Mouse (Mus musculus) right cerebral cortex, postnatal 10 days (tissue): ENCODE data around the gene Nme9.
A peak's percentile ranks its signal among the peaks of the same experiment; 100 is the strongest.

Experiments
- DNase-seq, 2 experiments: peaks; one replicate each; pipeline ENCODE4 v3.0.0; 2021; ENCODE audit warnings: low spot score in 2 of 2

Nme9 gene

DNA sequence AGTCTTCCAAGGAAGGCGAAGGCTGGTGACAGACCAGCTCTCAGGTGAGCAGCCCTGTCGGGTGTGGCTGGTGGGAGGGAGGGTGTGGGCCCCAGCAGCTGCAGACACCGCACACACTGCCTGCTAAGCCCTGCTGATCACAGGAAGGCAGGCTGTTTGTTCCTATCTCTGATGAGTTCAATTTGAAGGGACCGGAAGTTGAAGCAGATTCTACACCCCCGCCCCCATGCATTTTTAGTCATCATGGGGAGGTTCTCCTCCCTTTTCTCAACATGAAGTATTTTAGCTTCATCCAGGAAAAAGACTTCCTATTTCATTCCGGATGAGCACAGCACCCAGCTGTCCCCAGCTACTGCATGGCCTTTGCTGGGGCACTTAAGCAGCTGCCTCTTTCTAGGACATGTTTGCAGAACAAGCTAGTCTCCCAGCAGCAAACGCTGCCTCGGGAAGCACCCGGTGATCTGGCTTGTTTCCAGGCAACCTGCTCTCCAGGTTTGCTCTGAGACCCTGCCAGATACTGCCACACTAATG, 28.0 kb downstream of the Nme9 start:
- peak; percentile 50 for DNase-seq

DNA sequence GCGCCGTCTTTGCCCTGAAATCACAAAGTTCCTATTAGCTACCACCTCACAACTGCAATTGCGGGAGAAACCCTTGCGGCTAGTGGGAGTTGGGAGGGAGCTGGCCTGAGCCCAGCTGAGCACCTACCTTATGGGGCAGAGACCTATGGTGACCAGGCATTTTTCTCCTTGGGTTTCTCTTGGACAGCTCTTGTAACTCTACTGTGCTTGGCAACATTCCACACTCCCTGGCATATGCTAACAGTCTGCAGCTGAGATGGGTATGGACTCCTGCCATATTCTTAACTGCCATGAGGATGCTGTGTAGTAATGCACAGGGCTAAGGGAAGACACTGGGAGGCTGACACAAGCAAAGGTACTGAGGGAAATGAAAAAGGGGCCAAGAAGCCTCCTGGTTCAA, 29.5 kb downstream of the Nme9 start:
- peak; percentile 55 to 66 for DNase-seq

DNA sequence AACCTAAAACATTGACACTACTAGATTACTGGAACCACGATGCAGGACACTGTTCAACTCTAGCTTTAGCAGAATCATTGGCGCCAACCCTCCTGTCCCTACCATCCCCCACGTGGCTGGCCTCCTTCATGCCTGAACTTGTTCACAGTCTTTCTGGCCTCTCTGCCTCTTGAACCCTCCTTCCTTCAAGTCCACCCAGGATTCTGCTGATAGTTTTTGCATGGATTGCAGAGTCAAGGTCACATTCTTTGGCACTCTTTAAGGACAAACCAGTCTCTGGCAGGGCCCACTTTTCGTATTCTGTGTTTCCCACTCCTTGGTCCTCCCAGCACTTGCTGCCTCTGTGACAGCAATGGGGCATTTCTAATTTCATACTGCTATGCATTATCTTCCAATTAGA, 31.9 kb downstream of the Nme9 start:
- DNase-seq, result no peak

DNA sequence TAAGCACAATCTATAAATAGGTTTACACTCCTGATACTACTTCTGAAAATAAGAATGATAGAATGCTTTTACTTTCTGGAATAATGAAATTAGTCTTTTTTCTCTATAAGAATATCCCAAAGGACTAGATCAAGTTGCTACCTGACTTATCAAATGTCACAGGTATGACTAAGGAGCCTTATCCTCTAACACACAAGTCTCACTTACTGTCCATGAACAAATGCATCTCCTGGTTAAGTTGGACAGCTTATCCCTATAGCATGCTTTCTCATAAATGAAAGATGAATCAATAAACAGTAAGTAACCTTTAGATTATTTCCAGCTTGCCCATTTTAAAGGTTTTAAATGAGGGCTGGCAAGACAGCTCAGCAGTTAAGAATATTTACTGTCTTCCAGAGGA, 33.4 kb downstream of the Nme9 start:
- DNase-seq, result no peak

DNA sequence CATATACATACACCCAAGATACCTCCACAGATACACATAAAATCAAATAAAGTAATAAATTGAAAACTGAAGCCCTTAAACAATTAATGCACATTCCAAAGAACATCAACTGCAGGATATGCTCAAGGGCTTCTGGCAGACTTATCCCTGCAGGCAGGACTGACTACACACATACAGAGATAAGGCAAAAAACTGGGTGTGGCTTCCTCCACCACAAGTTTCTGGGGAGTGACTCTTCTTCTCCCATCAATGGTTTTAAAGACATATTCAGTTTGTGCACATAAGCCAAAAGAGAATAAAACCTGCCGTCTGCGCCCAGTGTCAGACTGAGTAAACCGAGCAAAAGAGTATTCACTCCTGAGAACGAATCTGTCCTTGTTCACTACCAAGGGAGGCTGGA, 33.9 kb downstream of the Nme9 start:
- DNase-seq, result no peak

DNA sequence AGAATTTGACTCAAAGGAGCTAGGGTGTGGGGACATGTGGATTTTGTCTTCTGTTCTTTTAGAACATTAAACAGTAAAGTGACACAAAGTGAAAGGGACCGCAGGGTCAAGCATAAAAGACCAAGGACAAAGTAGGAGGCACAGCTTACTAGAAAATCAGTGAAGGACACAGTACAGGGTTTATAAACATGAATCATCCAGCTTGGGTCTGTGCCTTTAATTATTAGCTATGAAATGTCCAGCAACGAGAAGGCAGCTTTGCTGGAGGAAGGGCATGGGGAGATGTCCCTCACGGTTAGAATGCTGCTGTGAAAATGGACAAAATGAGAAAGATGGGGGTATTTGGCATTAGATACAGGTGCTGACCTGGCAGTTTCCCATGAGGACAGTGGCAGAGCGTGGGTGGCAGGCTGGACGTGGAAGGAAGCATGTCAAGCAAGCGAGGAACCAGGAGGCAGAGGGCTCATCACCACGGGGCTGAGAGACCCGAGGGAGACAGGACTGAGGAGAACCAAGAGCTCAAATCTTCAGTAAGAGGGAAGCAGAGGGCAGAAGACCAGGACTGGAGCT, 35.9 kb downstream of the Nme9 start:
- no peak for DNase-seq

DNA sequence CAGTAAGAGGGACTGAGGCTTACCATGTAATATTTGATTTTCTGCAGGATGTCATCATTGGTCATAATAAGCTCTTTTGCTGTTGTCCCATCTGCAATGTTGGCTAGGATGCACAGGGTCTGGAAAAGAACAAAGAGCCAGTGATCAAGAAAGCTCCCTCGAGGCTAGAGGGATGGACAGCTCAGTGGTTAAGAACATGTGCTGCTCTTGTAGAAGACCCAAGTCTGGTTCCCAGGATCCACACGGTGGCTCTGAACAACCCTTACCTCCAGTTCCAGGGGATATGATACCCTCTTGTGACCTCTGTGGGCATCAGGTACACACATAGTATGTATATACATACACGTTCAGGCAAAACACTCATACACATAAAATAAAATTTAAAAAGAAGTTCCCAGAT, 36.6 kb downstream of the Nme9 start:
- DNase-seq, result no peak

DNA sequence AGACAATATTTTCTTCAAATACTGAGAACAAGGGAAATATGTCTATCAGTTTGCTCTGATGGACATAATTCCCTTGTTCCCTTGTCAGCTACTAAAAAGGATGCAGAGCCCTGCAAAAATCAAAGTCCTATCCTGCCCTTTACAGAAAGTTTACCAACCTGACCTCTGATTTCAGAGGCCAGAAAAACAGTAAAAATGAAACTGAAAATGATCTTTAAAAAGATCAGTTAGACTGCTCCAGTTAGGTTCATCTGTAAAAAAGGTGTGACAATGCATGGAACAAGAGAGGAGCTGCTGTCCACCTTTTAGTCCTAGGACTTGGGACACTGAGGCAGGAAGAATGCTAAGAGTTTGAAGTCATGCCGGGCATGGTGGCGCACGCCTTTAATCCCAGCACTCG, 39.8 kb downstream of the Nme9 start:
- DNase-seq, result no peak

DNA sequence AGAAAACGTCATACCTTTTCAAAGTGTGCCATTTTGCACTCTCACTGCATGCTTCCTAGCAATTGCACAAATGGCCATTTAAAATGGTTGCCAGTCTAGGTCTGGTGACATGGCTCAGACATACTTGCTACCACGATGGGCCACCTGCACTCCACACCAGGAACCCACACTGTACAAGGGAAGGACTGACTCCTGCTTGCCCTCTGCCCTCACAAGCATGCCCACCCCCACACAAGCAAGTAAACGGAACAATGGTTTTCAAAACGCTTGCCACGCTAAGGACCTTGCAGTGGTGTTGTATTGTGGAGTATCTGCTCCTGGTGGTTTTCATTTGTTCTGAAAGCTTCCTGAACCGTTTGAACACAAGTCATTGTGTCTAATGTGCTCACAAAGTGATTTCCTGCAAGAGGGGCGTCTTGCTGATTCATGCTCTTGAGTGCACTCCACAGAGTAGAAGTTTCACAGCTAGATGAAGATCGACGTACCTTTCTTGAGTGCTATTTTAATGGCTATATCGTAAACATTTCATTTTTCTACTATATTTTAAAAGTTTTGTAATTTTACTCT, 41.4 kb downstream of the Nme9 start:
- no peak for DNase-seq

DNA sequence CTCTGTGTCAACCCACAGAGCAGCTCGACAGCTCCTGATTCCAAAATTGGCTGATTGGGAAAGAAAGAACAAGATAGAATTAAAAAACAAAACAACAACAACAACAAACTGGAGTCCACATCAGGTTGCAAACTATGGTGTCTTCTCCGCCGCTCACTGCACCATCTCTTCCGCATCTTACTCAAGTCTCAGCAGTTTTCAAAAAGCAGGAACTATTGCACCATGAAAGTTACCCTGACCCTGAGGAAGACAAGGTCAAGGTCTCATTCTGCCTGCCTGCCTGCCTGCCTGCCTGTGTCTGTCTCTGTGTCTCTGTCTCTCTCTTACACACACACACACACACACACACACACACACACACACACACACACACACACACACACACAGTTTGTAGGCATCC, 48.1 kb downstream of the Nme9 start:
- DNase-seq, result no peak

DNA sequence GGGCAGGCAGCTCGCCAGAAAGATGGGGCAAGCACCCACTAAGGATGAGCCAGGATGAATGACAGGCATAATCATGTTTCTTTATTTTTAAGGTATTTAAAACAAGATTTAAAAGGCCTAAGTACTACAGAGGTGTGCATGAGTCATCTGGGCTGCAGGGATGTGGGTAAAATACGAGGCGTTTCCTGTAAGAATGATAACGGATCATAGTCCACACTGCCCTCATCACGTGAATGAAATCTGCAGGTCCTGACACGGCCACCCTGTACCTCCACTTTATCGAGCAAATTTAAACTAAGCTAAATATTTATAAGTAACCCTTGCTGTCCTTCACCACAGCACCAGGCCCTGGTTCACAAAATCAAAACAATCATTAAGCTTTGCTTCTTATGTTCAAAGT, 54.6 kb downstream of the Nme9 start:
- DNase-seq, result no peak
